Mouse (Mus musculus): ENCODE data around the gene Cdh22.

DNA sequence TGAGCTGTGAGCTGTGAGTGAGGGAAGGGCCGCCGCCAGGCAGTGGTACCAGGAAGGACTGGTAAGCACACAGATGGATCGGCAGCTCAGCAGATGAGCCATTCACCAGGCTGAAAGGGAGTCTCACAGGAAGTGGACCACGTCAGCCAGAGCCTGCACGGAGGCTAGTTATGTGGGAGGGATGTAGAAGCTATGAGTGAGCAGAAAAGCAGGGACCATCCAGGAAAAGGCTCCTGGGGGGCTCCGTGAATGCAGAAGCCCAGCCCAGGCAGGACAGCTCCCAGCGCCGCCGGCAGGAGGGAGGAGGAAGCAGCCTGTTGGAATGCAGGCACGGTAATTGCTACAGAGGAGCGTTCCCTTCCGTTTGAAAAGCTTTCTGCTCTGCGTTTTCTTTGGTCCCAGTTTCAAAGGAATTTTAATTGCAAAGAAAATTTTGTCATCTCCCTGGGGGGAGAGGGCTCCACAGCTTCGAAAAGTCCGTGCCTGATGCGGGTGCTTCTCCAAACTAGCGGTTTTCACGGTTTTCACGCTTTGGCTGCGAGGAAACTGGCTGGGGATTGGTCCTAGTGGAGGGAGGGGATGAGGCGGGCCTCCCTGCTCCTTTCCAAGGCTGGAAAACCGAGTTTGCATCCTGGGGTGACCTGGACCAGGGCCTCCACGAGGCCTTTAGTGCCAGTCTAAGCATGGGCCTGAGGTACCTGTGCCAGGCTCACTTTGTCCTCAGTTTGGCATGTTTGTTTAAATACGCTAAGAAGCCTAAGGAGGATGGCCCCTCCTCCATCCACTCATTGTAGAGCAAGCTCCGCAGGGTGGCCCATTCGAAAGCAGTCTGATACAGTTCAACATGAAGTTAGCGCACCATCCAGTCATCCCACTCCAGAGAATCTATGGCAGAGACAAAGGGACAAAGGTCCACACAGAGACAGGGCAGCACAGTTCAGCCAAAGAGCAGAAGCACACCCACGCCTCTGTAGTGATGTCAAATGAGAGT is 32.6 kb downstream of the Cdh22 start:
- no peak for TF ChIP-seq CTCF (IDR thresholded peaks at IDR 0.05; ENCODE audit: control insufficient read depth, insufficient read depth, low read length)
- no peak for TF ChIP-seq POLR2A (IDR thresholded peaks at IDR 0.05; ENCODE audit: borderline replicate concordance, control insufficient read depth, low read depth, low read length)

Data from bone marrow, adult 2 months (tissue).